ENCODE assay signal across 8 mouse cellular contexts in genomic region chr2:172999630-173000284, GRCm38 (mm10). TPM values are rescaled to one million over a fixed set of nuclear protein-coding genes. Genes with fewer than 3 reads are reported as not detected.
DNase-seq lines count a peak whose midpoint lies in the region; ATAC-seq lines count a peak whose summit lies in the region.

Gene Rae1, plus strand, starts transcription at chr2:173000117.

- intact Hi-C loops in left cerebral cortex, postnatal 14 days (cut with DNase I): loop anchor here (2.0 to 10.0 kb wide), 4 partner anchors 81 to 522 kb away; partner anchors contain the start of gene Tfap2c

- H3K27me3 ChIP-seq in intestine, embryonic 14.5 days (replicated peaks; ENCODE audit: control insufficient read depth, insufficient read depth, low read length): no peaks in the 10 kb centered on the region

- peak within 1 kb of the TSS; percentile 74 for H3K4me2 ChIP-seq in intestine, embryonic 14.5 days (ENCODE audit: low read length)

- H3K4me1 ChIP-seq in intestine, embryonic 14.5 days (replicated peaks; ENCODE audit: control insufficient read depth, insufficient read depth, low read length): peaks cover 13% of the 10 kb centered on the region

- DNase-seq in adrenal gland, adult (ENCODE audit: inconsistent age in 2 of 2, low spot score in 1 of 2): peak; percentile 99
- DNase-seq in embryo, embryonic 10.5 days (ENCODE audit: low spot score): peak; percentile 98
- DNase-seq in gastrocnemius, postnatal 25 days: peak; percentile 96
- DNase-seq in intestine, embryonic 14.5 days (ENCODE audit: low spot score): peak; percentile 99
- DNase-seq in left cerebral cortex, postnatal 14 days (ENCODE audit: low spot score in 2 of 2): peak; percentile 99
- DNase-seq in mesoderm, embryonic 11.5 days (ENCODE audit: low read depth, low spot score): peak; percentile 100
- peak; percentile 96 to 97 for DNase-seq in right cerebral cortex, postnatal 36 days (ENCODE audit: low spot score in 2 of 2)
- DNase-seq in yolk sac, embryonic 10.5 days (ENCODE audit: low spot score): peak; percentile 98

- no peaks in the 10 kb centered on the region for H3K9me3 ChIP-seq in intestine, embryonic 14.5 days (ENCODE audit: control insufficient read depth, low read length)

- peaks cover 25% of the 10 kb centered on the region for H3K36me3 ChIP-seq in intestine, embryonic 14.5 days (ENCODE audit: control insufficient read depth, insufficient read depth, low read length)

- H3K27ac ChIP-seq in intestine, embryonic 14.5 days (ENCODE audit: low read depth): peak within 1 kb of the TSS; percentile 86

- H3K4me3 ChIP-seq in intestine, embryonic 14.5 days (ENCODE audit: low read depth, low read length): peak within 1 kb of the TSS; percentile 80

- WGBS in intestine, embryonic 14.5 days: under 1% methylated on average over 40 of the region's 45 CpGs

- peak within 1 kb of the TSS; percentile 75 for H3K9ac ChIP-seq in intestine, embryonic 14.5 days (ENCODE audit: low read length)

- ATAC-seq in intestine, embryonic 14.5 days (replicated peaks; ENCODE audit: low FRiP score, low TSS enrichment, low read depth): peak; percentile 96

RNA-seq across cellular contexts. Expression of gene Rae1, which starts in this region (rescaled TPM):
- 10 to 100 TPM; 11.8 to 12.7 TPM for total RNA-seq in gastrocnemius, postnatal 25 days (2021)
- 143 and 150 TPM in 2 replicates for polyA plus RNA-seq in intestine, embryonic 14.5 days (2014; fragmentation: Nextera tagmentation; extraction: Ambion mirVana)
- total RNA-seq in left cerebral cortex, postnatal 14 days (2021): 10 to 100 TPM; 62.3 to 63.1 TPM

Comparison
In these comparisons a context has a peak if more than half of its experiments do, and no peak if none do; other contexts are left out.
1. Peak in every context shown above with its lines: DNase-seq, ATAC-seq, H3K4me3 ChIP-seq and H3K27ac ChIP-seq.
2. RNA of gene Rae1 (total RNA-seq): 62.3 to 63.1 TPM in left cerebral cortex, postnatal 14 days; 11.8 to 12.7 TPM in gastrocnemius, postnatal 25 days; every median in the first group is over 4 times any median in the second.